Mouse (Mus musculus) limb, embryonic 14.5 days (tissue): ENCODE data around the gene Prkrip1. TPM values are rescaled to one million over a fixed set of nuclear protein-coding genes. Genes with fewer than 3 reads are reported as not detected.

ENCODE experiments used
- ATAC-seq: fragments of 200-750 bp; cut with Nextera tagmentation; 2 replicates; pipeline ENCODE4 v1.8.0; 2017; ENCODE audit warnings: low read depth, moderate number of reproducible peaks, moderate TSS enrichment; ENCODE audit not compliant: low FRiP score
- DNase-seq: peaks from one replicate; pipeline ENCODE4 v3.0.0-alpha.2; 2015; ENCODE audit warnings: low spot score
- H3K27ac ChIP-seq: fragments of 300-500 bp; sonication (generic); replicated peaks from 2 replicates; pipeline ENCODE4 v1.5.1; 2014; ENCODE audit warnings: low read depth, mild to moderate bottlenecking, low read length, moderate library complexity, mixed read lengths
- H3K27me3 ChIP-seq: fragments of 300-500 bp; sonication (generic); 2 replicates; pipeline ENCODE4 v1.6.1; 2014; ENCODE audit warnings: low read length, mixed read lengths; ENCODE audit not compliant: control insufficient read depth, insufficient read depth
- H3K36me3 ChIP-seq: fragments of 300-500 bp; sonication (generic); 2 replicates; pipeline ENCODE4 v1.6.1; 2014; ENCODE audit warnings: mild to moderate bottlenecking, low read length, moderate library complexity, mixed read lengths; ENCODE audit not compliant: control insufficient read depth, insufficient read depth
- H3K4me1 ChIP-seq: fragments of 300-500 bp; sonication (generic); 2 replicates; pipeline ENCODE4 v1.6.1; 2014; ENCODE audit warnings: antibody characterized with exemption, low read length, mixed read lengths; ENCODE audit not compliant: control insufficient read depth, insufficient read depth
- H3K4me2 ChIP-seq: fragments of 300-500 bp; sonication (generic); replicated peaks from 2 replicates; pipeline ENCODE4 v1.6.1; 2014; ENCODE audit warnings: low read depth, mild to moderate bottlenecking, low read length, moderate library complexity; ENCODE audit not compliant: severe bottlenecking
- H3K4me3 ChIP-seq: fragments of 300-500 bp; sonication (generic); replicated peaks from 2 replicates; pipeline ENCODE4 v1.5.1; 2014; ENCODE audit warnings: low read length
- H3K9ac ChIP-seq: fragments of 300-500 bp; sonication (generic); 2 replicates; pipeline ENCODE4 v1.6.1; 2014; ENCODE audit warnings: mild to moderate bottlenecking, low read depth, low read length, moderate library complexity; ENCODE audit not compliant: severe bottlenecking
- H3K9me3 ChIP-seq: fragments of 300-500 bp; sonication (generic); 2 replicates; pipeline ENCODE4 v1.6.1; 2016; ENCODE audit warnings: low read length; ENCODE audit not compliant: control insufficient read depth
- POLR2A ChIP-seq: fragments of 200-500 bp; IDR thresholded peaks from 2 replicates; pipeline ENCODE4 v1.8.0; 2012; ENCODE audit warnings: inconsistent platforms, mild to moderate bottlenecking, moderate library complexity, borderline replicate concordance; ENCODE audit not compliant: insufficient read depth, insufficient read length; ENCODE audit errors: extremely low read depth
- WGBS: fragments of 180-500 bp; shearing (Covaris S2); extraction: QIAGEN DNeasy Blood & Tissue Kit; methylation state at CpG from one replicate; pipeline ENCODE4 v1.1.7; 2014; 5-methylcytosine and 5-hydroxymethylcytosine counted together
- polyA plus RNA-seq, 2 experiments: library from polyadenylated mRNA; depleted of rRNA in 1 of 2; stranded (reverse) in 1 of 2; unstranded in 1 of 2; fragments of >200 nt; fragmentation: Nextera tagmentation in 1 of 2; extraction: Ambion mirVana in 1 of 2; gene quantifications; 2 replicates each; pipeline versions ENCODE4 v1.2.1 to v1.2.3; 2012 to 2014

Gene Prkrip1
- polyA plus RNA-seq, 2 experiments: 32.4 to 52.3 TPM

GRCm38 (mm10) chr5:136210549-136210948 lies 11.8 kb upstream of the Prkrip1 start:
- Histone ChIP-seq H3K4me3 (no peak overlapping the region), H3K27me3 (no peaks in the 10 kb centered on the region), H3K36me3 (no peaks in the 10 kb centered on the region), H3K4me1 (no peaks in the 10 kb centered on the region), H3K9ac (no peak overlapping the region), H3K9me3 (no peaks in the 10 kb centered on the region), H3K27ac (no peak overlapping the region), H3K4me2 (no peak overlapping the region)
- no peak for TF ChIP-seq POLR2A
- WGBS: 64% methylated on average over 5 of the region's 5 CpGs
- ATAC-seq: no peak
- DNase-seq: no peak

DNA sequence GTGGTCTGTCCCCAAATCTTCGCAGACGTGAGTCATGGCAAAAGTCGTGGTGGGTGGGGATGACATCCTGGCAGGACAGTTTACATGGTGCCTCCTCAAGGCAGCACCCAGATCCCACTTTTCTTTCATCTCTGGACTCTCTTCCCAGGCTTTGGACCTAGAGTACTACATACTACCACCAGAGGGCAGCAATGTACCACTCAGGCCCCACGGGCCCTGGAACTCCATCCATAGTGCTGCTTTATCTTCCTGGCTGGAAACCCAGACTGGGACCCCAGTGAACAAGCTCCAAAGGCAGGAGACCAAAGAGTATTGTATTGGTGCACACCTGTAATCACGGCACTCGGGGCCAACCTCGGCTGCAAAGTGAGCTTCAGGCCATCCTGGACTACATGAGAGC lies 3.1 kb upstream of the Prkrip1 start:
- peak; percentile 53; the same call in 1 of the 2 replicates for ATAC-seq

DNA sequence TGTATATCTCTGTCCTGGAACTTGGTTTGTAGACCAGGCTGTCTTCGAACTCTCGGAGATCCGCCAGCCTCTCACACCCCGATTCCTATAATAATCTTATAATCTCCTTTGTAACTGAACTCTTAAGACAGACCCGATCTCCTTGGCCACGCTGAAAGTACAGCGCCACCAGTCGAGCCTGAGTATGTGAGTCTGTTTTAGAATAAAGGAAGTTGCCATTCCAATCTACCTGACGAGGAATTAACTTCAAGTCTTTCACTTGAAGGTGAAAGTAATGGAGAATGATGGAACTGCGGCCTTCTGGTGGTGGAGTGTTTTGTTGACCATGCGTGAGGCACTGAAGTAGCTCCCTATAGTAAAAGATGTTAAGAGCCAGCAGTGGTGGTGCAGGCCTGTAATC lies 763 bp upstream of the Prkrip1 start:
- no peak overlapping the region for H3K27ac ChIP-seq
- peak overlapping the region; percentile 68 for H3K4me2 ChIP-seq
- H3K9ac ChIP-seq: peak overlapping the region; percentile 9; the same call in 1 of the 2 replicates
- no peaks in the 10 kb centered on the region for H3K27me3 ChIP-seq
- no peak for DNase-seq
- peak overlapping the region; percentile 69 for H3K4me3 ChIP-seq
- H3K36me3 ChIP-seq: peaks cover 24% of the 10 kb centered on the region
- peaks cover 5% of the 10 kb centered on the region for H3K4me1 ChIP-seq
- no peaks in the 10 kb centered on the region for H3K9me3 ChIP-seq
- no peak for TF ChIP-seq POLR2A
- no peak for ATAC-seq
- WGBS: 33% methylated on average over 11 of the region's 11 CpGs

More for the DNA sequence above, 3.1 kb upstream of the Prkrip1 start:
- Histone ChIP-seq H3K27me3 (no peaks in the 10 kb centered on the region), H3K4me1 (peaks cover 5% of the 10 kb centered on the region), H3K27ac (no peak overlapping the region), H3K36me3 (0 out of 2 replicates have a peak, but pooled peaks cover 2% of the 10 kb centered on the region), H3K9ac (no peak overlapping the region), H3K4me2 (no peak overlapping the region), H3K4me3 (no peak overlapping the region), H3K9me3 (no peaks in the 10 kb centered on the region)
- WGBS: 29% methylated on average over 7 of the region's 7 CpGs
- TF ChIP-seq POLR2A: no peak
- peak; percentile 74 for DNase-seq

DNA sequence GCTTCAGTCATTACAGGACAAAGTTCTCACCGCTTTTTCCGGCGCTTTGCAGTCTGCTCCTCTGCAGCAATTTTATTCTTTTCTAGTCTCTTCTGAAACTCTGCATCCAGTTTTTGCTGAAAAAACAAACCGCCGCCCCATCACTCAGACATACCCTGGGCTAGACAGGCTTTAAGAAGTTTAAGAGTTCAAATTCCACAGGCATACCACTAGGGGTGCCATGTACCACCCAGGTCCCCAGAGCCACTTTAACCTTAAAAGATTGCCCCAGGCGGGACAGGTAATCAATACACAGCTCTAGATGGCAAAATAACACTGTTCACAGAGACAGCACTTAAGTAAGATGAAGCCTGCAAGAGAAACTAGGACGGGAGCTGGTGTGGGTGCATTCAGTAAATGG lies 6.9 kb downstream of the Prkrip1 start:
- TF ChIP-seq POLR2A: no peak

DNA sequence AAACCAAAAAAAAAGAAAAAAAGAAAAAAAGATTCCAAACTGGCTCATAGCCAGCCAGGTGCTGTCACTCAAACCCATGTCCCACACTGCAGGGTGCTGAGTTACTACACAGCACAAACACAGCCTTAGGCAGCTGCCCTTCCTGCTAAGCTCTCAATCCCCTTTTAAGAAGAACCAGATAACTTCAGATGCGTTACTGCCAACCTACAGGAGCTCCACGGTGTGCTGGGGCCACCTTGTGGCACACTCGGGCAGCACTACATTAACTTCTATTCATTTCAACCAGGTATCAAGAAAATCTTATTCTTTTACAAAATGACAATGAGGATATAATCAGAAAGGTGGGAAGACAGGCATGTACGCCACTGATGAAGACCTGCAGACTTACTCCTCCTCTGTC lies 12.0 kb downstream of the Prkrip1 start:
- Histone ChIP-seq H3K9ac (no peak overlapping the region), H3K36me3 (peaks cover 74% of the 10 kb centered on the region), H3K4me2 (no peak overlapping the region), H3K27me3 (no peaks in the 10 kb centered on the region), H3K4me3 (no peak overlapping the region), H3K27ac (no peak overlapping the region), H3K9me3 (no peaks in the 10 kb centered on the region), H3K4me1 (no peaks in the 10 kb centered on the region)
- no peak for TF ChIP-seq POLR2A
- WGBS: 45% methylated on average over 4 of the region's 4 CpGs
- DNase-seq (peak; percentile 69), ATAC-seq (peak; percentile 57; the same call in 1 of the 2 replicates)

More for the DNA sequence above, 6.9 kb downstream of the Prkrip1 start:
- Histone ChIP-seq H3K27me3 (no peaks in the 10 kb centered on the region), H3K36me3 (peaks cover 88% of the 10 kb centered on the region), H3K9ac (no peak overlapping the region), H3K9me3 (no peaks in the 10 kb centered on the region), H3K27ac (no peak overlapping the region), H3K4me1 (no peaks in the 10 kb centered on the region), H3K4me2 (no peak overlapping the region), H3K4me3 (no peak overlapping the region)
- DNase-seq: no peak
- 86% methylated on average over 7 of the region's 7 CpGs for WGBS
- ATAC-seq: no peak

GRCm38 (mm10) chr5:136183766-136184165 lies 15.0 kb downstream of the Prkrip1 start:
- no peak for ATAC-seq
- Histone ChIP-seq H3K9me3 (no peaks in the 10 kb centered on the region), H3K36me3 (peaks cover 72% of the 10 kb centered on the region), H3K27me3 (no peaks in the 10 kb centered on the region), H3K4me2 (no peak overlapping the region), H3K4me3 (no peak overlapping the region), H3K27ac (no peak overlapping the region), H3K4me1 (no peaks in the 10 kb centered on the region), H3K9ac (no peak overlapping the region)
- TF ChIP-seq POLR2A: no peak
- WGBS: 89% methylated on average over 7 of the region's 7 CpGs
- no peak for DNase-seq
